Mouse (Mus musculus) skeletal muscle tissue, adult 2 months (tissue): ENCODE measurements around the gene Dag1.
"Not testable (repeated sequence)": the region's sequence is repeated elsewhere in the genome, so short reads cannot be mapped to it uniquely, and the experiment has no call there.

Experiments
- DNase-seq: peaks from one replicate; pipeline ENCODE4 v3.0.0-alpha.2; 2012; ENCODE audit warnings: low read depth, low spot score

Gene Dag1

DNA sequence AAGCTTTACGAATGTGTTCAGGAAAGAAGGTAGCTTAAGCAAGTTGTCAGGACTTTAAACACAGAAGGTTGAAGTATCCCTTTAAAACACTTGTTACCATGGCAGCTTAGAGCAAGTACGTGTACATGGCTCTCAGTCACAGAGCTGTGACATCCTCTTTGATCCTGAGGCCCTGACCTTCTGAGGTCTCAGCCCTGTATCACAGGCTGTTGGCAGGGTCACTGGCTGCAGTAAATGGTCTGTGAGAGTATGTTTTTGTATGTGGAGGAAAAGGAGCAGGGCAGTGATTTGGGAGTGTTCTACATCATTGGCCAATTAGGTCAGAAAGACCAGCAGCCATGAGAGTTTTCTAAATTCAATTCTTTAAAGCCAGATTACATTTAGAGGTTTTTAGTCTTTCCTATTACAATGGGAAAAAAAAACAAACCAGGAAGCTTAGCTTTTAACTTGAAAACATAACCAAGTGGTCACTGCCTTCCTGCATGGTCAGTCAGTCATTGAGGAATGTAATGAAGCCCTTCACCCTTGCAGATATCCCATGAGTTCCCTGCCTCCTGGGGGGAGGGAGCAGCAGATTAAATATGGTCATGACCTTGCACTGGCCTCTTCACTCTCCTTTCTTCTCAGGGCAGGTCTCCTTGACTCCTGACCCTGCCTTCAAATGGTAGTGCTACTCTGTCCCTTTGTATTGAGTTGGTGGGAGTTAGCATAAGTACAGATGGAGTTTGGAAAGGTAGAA is 35.7 kb downstream of the Dag1 start:
- DNase-seq: no peak

- DNase-seq: no peak
These were observed 38.6 kb downstream of the Dag1 start for GRCm38 (mm10) chr9:108225166-108225565.

GRCm38 (mm10) chr9:108223633-108224032 is 40.1 kb downstream of the Dag1 start:
- DNase-seq: no peak

DNA sequence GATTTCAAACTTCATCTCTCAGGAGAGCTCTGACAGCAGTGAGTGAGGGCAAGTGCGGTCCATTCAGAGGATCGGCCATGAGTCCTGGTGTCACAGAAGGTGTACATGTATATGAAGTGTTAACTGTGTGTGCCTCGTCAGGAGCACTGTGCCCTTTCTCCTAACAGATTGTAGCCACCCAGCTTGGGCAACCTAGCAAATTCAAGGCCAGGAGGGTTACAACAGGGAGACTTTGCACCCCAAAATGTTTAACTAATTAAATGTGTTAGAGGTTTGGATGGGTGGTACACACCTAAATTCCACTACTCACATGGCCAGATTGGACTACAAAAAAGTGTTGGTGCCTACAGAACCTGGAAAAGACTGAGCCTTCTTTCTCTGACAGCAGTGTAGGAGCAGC is 42.2 kb downstream of the Dag1 start:
- DNase-seq: no peak

DNA sequence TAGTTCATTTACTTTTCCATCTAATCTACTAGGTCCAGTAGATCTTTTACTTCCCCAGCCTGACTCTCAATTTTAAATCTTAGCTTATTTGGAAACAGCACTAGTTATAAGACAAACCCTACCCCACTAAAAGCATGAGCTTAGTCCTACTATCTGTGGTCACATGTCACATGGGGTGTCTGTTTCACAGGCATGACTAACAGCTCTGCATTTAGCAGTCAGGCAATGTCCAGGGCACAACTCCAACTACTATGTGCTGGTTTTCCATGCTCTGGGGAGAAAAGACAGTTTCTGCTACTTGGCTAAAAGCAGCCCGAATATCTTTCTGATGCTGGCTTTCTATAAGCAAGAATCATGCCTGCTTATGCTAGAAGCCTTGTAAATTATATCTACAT is 43.4 kb downstream of the Dag1 start:
- DNase-seq: peak; percentile 86

DNA sequence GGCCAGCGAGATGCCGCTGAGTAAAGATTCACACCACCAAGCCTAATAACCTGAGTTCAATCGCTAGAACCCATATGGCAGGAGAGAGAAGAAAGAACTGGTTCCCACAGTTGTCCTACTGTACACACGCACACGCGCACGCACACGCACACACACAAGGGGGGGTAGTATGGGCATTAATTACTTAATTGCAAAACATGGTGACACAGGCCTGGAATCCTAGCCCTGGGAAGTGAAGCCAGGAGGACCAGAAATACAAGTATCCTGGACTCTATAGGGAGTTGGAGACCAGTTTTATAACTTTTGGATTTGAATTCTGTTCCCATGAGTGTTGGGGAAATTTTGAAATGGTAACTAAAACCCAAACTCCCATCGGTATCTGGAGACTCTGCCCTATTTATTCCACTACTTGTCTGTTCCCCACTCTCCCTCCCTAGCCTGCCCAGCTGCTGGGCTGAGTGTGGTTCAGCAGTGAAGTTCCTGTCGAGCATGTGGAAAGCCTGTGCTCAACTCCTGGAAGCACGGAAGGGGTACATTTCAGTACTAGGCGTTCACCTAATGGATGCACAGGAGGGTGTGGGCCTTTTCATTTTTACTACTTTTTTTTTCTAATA is 43.9 kb downstream of the Dag1 start:
- peak; percentile 55 for DNase-seq

DNA sequence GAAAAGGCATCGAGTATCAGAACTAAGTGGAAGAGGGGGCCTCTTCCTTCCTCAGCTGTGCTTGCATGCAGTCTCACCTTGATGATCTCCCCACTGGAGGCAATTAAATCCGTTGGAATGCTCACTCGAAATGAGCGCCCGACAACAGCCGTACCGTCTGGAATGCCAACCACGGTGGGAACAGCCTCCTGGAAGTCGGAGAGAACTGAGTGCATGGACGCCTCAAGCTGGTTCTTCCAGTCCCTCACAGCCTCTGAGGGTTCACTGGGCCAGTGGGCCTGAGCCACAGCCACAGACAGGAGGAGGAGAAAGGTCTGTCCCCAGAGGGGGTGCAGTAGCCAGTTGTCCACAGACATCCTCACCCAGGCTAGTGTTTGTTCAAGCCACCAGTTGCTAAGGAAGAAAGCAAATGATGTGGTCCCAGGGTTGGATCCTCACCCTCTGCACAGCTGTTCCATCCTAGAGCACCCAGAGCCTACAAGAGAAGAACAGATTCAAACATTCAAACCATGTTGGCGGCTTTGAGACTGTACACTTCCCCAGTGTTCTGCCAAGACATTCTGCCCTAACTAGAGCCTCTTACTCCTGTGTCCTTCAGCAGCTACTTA is 45.7 kb downstream of the Dag1 start:
- no peak for DNase-seq

DNA sequence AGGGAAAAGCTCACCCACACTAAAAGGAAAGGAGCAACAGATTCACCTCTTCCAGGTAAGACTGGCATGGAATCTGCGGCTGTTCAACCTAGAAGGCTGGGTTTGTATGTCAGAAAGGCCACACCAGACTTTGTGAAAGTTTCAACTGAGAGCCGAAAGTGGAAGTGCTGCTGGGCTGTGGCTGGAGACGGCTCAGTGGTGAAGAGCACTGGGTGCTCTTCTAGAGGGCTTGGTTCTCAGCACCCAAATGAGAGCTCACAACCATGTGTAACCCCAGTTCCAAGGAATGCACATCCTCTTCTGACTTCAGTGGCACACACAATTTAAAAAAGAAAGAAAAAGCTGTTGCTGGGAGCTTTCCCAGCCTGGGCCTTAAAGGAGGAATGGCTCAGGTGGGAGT is 46.4 kb downstream of the Dag1 start:
- DNase-seq: no peak

- no peak for DNase-seq
These were observed 50.7 kb downstream of the Dag1 start for GRCm38 (mm10) chr9:108213105-108213504.

- DNase-seq: no peak
These were observed 51.3 kb downstream of the Dag1 start for GRCm38 (mm10) chr9:108212426-108212825.

- no peak for DNase-seq
These were observed 58.2 kb downstream of the Dag1 start for GRCm38 (mm10) chr9:108205571-108205901.

GRCm38 (mm10) chr9:108204884-108205570 is 58.7 kb downstream of the Dag1 start:
- DNase-seq: no peak

DNA sequence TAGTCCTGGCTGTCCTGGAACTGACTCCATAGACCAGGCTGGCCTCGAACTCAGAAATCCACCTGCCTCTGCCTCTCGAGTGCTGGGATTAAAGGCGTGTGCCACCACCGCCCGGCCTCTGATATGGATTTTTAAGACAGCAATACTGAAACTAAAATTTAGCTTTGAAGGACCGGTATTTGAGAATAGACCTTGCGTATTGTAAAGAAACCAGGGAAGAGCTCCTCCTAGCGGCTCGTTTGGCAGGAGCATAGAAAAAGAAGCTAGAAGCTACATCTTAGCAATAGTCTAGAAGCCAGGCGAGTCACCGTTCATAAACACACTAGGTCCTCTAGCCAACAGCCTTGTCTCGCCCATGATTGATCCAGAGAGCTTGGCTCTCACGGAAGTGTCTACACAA is 60.7 kb downstream of the Dag1 start:
- no peak for DNase-seq

GRCm38 (mm10) chr9:108202169-108202568 is 61.6 kb downstream of the Dag1 start:
- no peak for DNase-seq

- DNase-seq: peak; percentile 96
These were observed 62.6 kb downstream of the Dag1 start for GRCm38 (mm10) chr9:108201160-108201559.

GRCm38 (mm10) chr9:108198621-108199020 is 65.1 kb downstream of the Dag1 start:
- DNase-seq: peak; percentile 75

- no peak for DNase-seq
These were observed 66.7 kb downstream of the Dag1 start for GRCm38 (mm10) chr9:108196920-108197677.

DNA sequence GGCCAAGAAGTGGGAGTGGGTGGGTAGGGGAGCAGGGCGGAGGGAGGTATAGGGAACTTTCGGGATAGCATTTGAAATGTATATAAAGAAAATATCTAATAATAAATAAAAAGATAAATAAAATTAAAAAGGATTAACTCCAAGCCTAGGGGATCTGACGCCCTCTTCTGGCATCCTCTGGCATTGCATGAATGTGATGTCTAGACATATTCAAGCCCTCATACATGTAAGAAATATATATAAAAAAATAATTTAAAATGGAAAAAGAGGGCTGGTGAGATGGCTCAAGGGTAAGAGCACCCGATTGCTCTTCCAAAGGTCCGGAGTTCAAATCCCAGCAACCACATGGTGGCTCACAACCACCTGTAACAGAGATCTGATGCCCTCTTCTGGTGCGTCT is 67.5 kb downstream of the Dag1 start:
- not testable (repeated sequence) for DNase-seq

DNA sequence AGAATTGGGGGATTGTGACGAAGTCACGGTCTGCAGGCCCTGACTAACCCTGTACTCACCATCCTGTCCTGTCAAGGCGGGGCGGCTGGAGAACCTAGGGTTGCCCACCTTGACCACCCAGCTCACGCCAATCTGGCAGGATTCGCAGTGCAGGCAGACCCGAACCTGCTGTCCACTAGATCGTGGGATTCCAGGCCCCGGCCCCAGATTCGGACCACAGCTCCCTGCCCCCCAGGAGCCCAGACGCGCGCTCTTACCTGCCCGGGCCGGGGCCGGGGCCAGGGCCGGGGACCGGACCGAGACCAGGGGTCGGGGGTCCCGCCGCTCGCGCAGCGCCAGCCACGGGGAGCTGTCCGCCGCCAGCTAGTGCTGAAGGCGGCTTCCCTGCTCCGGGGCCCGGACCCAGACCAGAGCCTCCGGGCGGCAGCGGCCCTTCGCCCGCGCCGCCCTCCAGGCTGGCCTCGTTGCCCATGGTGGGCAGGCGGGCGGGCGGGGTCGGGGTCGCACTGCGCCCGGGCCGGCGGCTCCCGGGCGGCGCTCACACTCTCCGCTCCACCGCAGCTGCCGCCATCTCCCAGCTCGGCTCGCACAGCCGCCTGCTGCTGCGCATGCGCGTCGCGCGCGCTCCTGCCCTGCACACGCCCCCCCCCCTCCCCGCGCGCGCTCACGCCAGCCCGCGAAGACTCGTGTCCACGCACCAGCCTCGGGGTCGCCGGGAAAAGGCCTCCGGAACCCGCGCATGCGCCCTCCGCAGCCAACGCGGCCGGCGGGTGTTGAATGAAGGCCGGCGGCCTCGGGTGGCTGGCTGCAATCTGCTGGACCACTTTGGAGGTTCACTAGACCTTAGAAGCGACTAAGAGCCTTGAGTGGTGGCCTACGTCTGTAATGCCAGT is 73.7 kb downstream of the Dag1 start, which contains the start of gene Bsn:
Gene Bsn (minus strand): TSS at position 598 of the 893 bp plus-strand sequence.
- peak; percentile 28 for DNase-seq

- no peak for DNase-seq
These were observed 74.3 kb downstream of the Dag1 start for GRCm38 (mm10) chr9:108189488-108189786.

- no peak for DNase-seq
These were observed 74.7 kb downstream of the Dag1 start for GRCm38 (mm10) chr9:108189023-108189422.
